Mouse (Mus musculus) kidney, adult 11 months (tissue): ENCODE measurements around the gene Aatf.
A peak's percentile ranks its signal among the peaks of the same experiment; 100 is the strongest.
"Not testable (repeated sequence)": the region's sequence is repeated elsewhere in the genome, so short reads cannot be mapped to it uniquely, and the experiment has no call there.

Experiments used
- DNase-seq: peaks from one replicate; pipeline ENCODE4 v3.0.0; 2022

Gene Aatf

DNA sequence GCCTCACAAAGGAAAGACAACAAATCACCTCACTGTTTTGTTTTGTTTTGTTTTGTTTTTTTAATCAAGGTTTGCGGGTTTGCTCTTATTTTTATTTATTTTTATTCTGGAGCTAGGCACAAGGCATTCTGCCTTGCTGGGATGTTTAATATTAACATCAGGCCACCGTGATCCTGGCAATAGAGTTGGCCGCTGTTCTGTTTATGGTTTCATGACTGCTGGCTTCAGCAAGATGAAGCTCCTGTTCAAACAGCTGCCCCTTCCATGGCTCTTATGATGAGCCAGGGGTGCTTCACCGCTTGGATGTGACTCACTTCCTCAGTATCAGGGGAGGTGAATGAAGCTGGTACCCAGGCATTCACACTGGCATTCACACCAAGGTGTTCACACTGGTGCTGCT is 83.0 kb downstream of the Aatf start:
- DNase-seq = no peak

DNA sequence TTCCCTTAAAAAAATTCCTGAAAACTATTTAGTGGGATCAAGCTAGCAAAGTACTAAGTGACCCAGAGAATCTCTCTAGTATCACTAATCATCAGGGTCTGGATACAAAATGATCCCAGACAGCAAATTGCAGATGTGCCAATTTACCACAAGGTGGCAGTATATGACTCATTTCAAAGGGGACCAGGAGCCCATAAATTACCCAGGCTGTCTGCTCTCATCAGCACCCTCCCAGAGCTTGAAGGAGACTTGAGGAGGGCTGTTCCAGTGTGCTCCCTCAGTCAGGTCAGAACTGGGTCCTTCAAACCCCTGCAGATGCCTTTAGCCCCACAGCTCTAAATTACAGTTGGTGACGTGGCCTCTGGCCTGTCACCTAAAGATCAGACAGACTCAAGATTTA is 83.7 kb downstream of the Aatf start:
- peak; percentile 45 for DNase-seq

DNA sequence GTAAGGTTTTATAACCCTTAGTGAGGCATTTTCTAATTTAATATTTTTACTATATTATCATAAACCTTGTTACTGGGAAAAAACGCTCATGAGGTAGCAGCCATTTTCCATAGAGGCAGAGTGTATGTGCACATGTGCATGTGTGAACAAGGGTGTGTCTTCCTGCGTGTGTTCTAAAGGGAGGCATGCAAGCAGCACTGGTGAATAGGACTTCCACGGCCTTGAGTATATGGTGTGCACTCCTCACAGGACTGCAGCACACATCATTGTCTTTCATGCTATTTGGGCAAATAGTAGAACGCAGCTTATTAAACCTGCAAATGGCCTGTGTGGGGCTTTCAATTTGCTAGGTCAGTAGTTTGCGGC is 86.7 kb downstream of the Aatf start:
- no peak for DNase-seq

DNA sequence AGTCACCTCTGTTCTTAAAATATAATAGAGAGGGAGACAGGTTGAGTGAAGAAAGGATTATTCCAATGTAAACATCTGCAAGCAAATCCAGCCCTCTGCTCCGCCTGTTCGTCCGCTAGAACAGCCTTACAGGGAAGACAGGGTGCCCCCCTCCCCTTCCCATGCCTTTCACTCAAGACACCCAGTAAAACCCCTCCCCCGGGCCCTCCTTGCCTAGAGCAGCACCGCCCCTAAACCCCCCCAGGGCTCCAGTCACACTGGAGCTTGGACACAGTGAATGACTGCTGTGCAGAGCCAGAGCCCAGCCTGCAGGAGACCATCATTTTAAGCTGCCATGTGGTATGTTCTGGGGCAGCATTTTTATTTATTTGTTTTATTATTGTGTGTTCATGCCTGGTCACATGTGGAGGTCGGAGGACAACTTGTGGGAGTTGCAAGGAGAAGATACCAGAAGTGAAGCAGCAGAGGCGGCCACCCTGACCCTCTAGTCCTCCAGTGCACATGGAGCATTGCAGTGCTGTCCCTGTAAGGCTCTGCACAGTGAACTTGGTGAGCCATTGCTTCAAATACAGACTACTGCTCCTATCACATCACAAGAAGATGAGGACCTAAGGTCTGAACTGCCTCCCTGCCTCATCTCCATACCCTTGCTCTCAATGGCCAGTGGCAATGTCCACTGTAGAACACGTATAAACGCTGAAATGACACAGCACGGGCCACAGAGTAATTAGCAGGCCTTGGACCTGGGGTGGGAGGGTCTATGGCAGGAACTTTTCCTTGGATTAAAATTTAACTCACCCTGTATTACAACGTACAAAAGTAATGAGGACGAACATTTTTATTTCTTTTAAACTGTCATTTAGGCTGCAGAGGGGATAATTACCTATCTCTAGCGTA is 87.3 kb downstream of the Aatf start:
- DNase-seq = no peak

GRCm38 (mm10) chr11:84420779-84421178 is 92.5 kb downstream of the Aatf start:
- no peak for DNase-seq

DNA sequence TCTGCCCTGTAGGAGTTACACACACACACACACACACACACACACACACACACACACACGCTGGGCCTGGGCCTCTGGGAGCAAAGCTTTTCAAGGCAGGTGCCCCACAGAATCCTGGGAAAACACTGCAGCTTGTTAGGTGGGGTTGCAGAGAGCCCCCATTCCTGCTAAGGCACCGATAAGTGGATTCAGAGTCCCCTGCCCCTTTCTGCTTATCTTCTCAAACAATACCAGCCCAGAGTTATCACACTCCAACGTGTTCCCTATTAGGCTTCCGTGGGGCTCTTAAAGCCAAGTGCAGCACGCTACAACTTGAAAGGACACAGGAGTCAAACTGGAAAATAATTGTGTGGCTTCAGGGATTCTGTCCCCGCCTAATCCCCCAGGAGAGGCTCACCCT is 100.2 kb downstream of the Aatf start:
- DNase-seq = no peak

DNA sequence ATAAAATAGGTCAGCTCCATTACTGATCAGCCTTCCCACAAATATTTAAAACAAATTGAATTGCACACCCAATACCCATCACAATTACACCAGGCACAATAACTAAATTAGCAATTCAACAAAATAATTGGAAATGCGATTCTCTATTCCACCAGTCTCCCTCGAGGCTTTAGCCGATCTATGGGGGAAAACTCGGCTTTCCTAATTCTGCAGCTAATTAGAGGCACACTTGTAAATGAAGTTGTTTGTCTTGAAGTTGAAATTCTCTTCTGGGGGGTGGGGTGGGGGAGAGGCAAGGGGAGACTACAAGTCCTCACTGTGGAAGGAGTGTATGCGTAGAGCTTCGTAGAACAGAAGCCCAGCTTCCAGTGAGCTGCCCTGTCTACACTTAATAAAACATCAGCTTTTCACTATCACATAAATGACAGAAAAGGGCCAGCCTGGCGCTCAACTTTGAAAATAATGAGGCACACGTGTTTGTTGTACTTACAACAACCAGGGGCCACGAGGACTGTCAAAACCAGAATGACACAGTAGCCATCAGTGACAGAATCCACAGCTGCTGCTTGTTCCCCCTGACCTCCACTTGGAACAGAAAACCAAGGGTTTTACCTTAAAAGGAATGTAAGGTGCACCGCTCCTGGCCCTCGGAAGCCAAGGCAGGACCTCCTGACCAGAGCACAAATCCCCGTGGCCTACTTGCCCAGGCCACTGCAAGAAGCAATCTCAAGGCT is 101.0 kb downstream of the Aatf start:
- DNase-seq = no peak

- no peak for DNase-seq
These were observed 101.7 kb downstream of the Aatf start for GRCm38 (mm10) chr11:84411642-84412018.

- no peak for DNase-seq
These were observed 102.3 kb downstream of the Aatf start for GRCm38 (mm10) chr11:84410879-84411641.

GRCm38 (mm10) chr11:84410383-84410782 is 102.9 kb downstream of the Aatf start:
- DNase-seq = no peak

DNA sequence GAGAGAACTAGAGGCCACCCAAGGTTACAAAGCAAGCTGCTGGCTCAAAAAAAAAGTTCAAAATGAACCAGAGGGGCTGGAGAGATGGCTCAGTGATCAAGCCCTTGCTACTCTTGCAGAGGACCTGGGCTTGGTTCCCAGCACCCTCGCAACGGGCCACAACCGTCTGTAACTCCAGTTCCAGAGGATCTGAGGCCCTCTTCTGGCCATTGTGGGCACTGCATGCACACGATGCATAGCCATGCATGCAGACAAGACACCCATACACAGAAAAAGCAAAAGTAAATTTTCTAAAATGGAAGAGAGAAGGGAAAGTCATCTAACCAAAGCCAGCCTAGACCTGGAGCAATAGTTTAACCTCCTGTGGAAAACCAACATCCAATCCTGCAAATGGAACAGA is 106.6 kb downstream of the Aatf start:
- no peak for DNase-seq

- no peak for DNase-seq
These were observed 118.3 kb downstream of the Aatf start for GRCm38 (mm10) chr11:84395010-84395409.

DNA sequence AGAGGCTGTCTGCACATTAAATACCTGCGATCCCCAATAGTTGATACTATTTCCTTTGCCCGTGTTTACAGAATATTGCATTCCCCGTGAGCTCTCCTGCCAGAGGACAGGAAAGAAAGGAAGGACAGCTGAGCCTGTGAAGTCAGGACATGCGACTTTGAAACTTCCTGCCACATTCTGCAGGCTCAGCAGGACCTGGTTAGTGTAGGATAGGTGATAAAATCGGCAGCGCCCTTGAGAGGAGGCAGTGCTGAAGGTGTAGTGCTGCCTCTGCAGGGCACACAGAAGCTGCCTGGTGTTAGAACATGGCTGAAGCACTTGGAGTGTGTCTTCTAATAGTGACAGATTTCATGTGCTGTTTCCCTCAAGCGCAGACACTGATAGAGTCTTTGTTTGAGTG is 119.8 kb downstream of the Aatf start:
- DNase-seq = no peak

DNA sequence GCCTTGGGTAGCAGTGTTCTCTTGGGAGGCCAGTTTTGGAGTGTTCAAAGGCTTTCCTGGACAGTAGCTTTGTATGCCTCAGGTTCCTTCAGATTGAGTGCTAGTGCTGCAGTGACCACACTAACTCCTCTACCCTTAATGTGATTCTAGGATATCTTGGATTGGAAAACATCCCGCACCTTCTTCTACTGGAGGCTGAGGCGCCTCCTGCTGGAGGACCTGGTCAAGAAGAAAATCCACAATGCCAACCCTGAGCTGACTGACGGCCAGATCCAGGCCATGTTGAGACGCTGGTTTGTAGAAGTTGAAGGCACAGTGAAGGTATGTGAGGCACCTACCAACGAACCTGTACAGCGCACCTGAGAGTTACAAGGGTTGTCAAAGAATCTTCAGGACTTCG is 121.3 kb downstream of the Aatf start:
- not testable (repeated sequence) for DNase-seq

DNA sequence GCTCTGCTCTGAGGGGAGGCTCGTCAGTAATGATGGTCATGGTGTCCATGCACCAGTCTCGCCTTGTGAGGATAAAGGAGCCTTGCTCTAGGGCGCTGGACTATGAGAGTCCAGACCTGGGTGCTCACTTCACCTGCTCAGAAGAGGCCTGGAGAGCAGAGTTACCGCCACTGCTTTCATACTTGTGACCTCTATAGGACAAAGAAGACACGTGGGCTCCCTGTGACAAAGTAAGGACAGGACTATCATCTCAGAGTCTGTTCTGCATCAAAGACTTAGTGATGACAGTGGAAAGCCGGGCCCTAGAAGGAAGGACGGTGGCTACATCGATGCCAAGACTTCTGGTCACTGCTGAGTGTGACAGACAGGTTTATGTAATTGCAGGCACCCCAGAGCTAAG is 122.2 kb downstream of the Aatf start:
- DNase-seq = no peak

DNA sequence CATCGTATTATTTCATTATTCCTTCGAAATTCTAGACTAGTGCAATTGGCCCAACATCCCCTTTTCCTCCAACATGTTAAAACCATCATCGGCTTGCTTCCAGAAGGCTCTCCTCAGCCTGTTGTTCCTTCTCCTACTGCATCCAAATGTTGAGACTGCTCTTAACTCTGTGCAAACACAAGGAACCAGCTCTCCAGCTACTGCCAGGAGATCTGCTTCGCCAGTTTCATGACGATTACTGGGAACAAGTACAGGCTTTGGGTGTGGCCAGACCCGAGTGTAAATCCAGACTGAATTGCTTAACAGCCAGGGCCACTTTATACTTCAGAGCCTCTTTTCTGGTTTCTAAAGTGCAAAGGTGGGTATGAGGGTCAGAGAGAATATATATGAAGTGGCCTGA is 124.0 kb downstream of the Aatf start:
- no peak for DNase-seq

GRCm38 (mm10) chr11:84383891-84384290 is 129.4 kb downstream of the Aatf start:
- DNase-seq = no peak

GRCm38 (mm10) chr11:84382450-84382849 is 130.9 kb downstream of the Aatf start:
- DNase-seq = no peak

DNA sequence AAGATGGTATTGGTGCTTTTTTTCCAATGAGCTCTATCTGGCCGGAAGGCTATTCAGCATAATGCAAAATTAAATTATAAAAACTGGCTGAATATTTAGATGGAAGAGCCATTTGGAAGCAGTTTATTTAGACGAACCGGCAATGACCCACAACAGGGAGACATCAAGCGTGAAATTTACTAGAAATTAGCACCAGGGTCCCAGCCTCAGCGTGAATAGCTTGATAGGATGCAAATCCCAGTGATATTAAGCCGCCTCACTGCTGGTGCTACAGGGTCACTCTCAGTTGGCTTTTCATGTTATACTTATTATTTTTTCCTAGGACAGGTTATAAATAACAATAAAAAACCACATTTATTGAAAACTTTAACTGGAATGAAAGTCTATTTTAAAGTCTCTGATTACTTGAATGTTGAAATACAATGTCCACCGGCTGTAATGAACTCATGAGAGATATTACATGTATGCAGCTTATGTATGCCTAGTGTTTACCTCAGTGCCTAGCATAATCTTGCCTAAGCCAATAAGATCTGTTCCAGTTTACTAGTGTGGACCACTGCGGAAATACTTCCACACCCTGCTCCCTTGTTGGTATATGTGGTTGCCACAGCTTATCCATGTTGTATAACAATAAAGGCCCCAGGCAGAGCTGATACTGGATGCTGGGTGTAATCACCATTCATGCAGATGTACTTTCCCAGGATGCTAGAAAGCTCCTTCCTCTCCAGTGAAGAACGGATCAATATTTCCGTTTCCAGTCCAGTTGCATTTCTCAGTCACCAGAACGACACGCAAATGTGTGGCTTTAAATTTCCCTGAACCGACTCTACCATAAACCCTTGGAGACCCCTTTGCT is 136.6 kb downstream of the Aatf start:
- no peak for DNase-seq

- no peak for DNase-seq
These were observed 137.3 kb downstream of the Aatf start for GRCm38 (mm10) chr11:84375951-84376496.

DNA sequence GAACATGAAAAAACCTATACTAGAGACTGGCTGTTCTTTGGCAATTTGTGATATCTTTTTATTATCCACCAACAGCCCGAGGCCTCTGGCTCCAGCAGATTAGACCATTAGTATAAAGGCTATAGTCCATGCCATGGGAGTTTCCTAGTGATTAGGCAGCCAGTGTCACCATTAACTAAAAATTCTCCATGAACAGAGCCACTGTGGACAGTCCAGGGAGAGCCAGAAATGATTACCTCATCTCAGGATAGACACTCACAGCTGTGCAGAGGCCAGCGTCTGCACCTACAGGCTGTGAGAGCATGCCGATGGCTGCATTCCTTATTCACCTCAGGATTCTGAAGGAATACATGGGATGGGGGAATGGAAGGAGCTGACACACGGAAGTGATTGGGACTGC is 140.2 kb downstream of the Aatf start:
- DNase-seq = no peak
